Mouse (Mus musculus): Measurements from ENCODE around the gene Ddx5. TPM values are rescaled to one million over a fixed set of nuclear protein-coding genes. Genes with fewer than 3 reads are reported as not detected.
"Not testable (repeated sequence)": the region's sequence is repeated elsewhere in the genome, so short reads cannot be mapped to it uniquely, and the experiment has no call there.

Ddx5 gene
- polyA plus RNA-seq, 1 experiment: 198 TPM

GRCm38 (mm10) chr11:106815761-106816160, 26.8 kb upstream of the Ddx5 start:
- Histone ChIP-seq H3K4me3 (no peak overlapping the region), H3K27me3 (ENCODE audit: control insufficient read depth, insufficient read depth, insufficient read length) (no peaks in the 10 kb centered on the region), H3ac (ENCODE audit: control insufficient read depth, insufficient read length) (no peak overlapping the region), H3K4me2 (ENCODE audit: low read depth) (no peak overlapping the region), H3K36me3 (ENCODE audit: control insufficient read depth, insufficient read depth) (peaks cover 53% of the 10 kb centered on the region), H3K79me2 (ENCODE audit: control insufficient read depth, insufficient read depth) (no peaks in the 10 kb centered on the region)
- no peak for TF ChIP-seq CEBPB (IDR thresholded peaks at IDR 0.05; ENCODE audit: insufficient read depth, poor library complexity, severe bottlenecking)
- TF ChIP-seq E2F4 (IDR thresholded peaks at IDR 0.05; ENCODE audit: insufficient read depth): no peak
- TF ChIP-seq USF1 (IDR thresholded peaks at IDR 0.05; ENCODE audit: low read depth): no peak
- TF ChIP-seq POLR2AphosphoS2 (IDR thresholded peaks at IDR 0.05; ENCODE audit: insufficient read length, low read depth): no peak
- no peak for TF ChIP-seq MYOD1 (IDR thresholded peaks at IDR 0.05; ENCODE audit: control insufficient read depth in 1 of 3, insufficient read length in 2 of 3, low read depth in 2 of 3)
- TF ChIP-seq TCF12 (IDR thresholded peaks at IDR 0.05; ENCODE audit: insufficient read depth, poor library complexity, severe bottlenecking): no peak
- TF ChIP-seq SRF (IDR thresholded peaks at IDR 0.05; ENCODE audit: control insufficient read depth, insufficient read length, low read depth): no peak

- TF ChIP-seq POLR2AphosphoS2 (IDR thresholded peaks at IDR 0.05; ENCODE audit: insufficient read length, low read depth) (no peak), E2F4 (IDR thresholded peaks at IDR 0.05; ENCODE audit: insufficient read depth) (no peak), CEBPB (IDR thresholded peaks at IDR 0.05; ENCODE audit: insufficient read depth, poor library complexity, severe bottlenecking) (no peak), REST (IDR thresholded peaks at IDR 0.05; ENCODE audit: insufficient read depth, insufficient read length) (no peak), MYOD1 (IDR thresholded peaks at IDR 0.05; ENCODE audit: control insufficient read depth in 1 of 3, insufficient read length in 2 of 3, low read depth in 2 of 3) (no peak), USF1 (IDR thresholded peaks at IDR 0.05; ENCODE audit: low read depth) (no peak), TCF3 (IDR thresholded peaks at IDR 0.05; ENCODE audit: insufficient read length, low read depth) (no peak), POLR2A (IDR thresholded peaks at IDR 0.05; ENCODE audit: insufficient read length, low read depth) (no peak), MYOG (IDR thresholded peaks at IDR 0.05; ENCODE audit: control insufficient read depth in 1 of 3, insufficient read depth in 1 of 3, insufficient read length in 2 of 3, low read depth in 2 of 3) (no peak), TCF12 (IDR thresholded peaks at IDR 0.05; ENCODE audit: insufficient read depth, poor library complexity, severe bottlenecking) (no peak), SRF (IDR thresholded peaks at IDR 0.05; ENCODE audit: control insufficient read depth, insufficient read length, low read depth) (no peak), MAX (IDR thresholded peaks at IDR 0.05; ENCODE audit: low read depth) (no peak)
- no peaks in the 10 kb centered on the region for H3K27me3 ChIP-seq (ENCODE audit: control insufficient read depth, insufficient read depth, insufficient read length)
- no peaks in the 10 kb centered on the region for H3K79me2 ChIP-seq (ENCODE audit: control insufficient read depth, insufficient read depth)
- peaks cover 52% of the 10 kb centered on the region for H3K36me3 ChIP-seq (ENCODE audit: control insufficient read depth, insufficient read depth)
- no peak overlapping the region for H3K4me2 ChIP-seq (ENCODE audit: low read depth)
- H3ac ChIP-seq (ENCODE audit: control insufficient read depth, insufficient read length): no peak overlapping the region
- H3K4me3 ChIP-seq: no peak overlapping the region
Observed at GRCm38 (mm10) chr11:106815331-106815730, 26.3 kb upstream of the Ddx5 start.

- Histone ChIP-seq H3K27me3 (ENCODE audit: control insufficient read depth, insufficient read depth, insufficient read length) (no peaks in the 10 kb centered on the region), H3K4me2 (ENCODE audit: low read depth) (no peak overlapping the region), H3K4me3 (no peak overlapping the region), H3ac (ENCODE audit: control insufficient read depth, insufficient read length) (no peak overlapping the region), H3K36me3 (ENCODE audit: control insufficient read depth, insufficient read depth) (peaks cover 50% of the 10 kb centered on the region), H3K79me2 (ENCODE audit: control insufficient read depth, insufficient read depth) (no peaks in the 10 kb centered on the region)
- no peak for TF ChIP-seq SRF (IDR thresholded peaks at IDR 0.05; ENCODE audit: control insufficient read depth, insufficient read length, low read depth)
- no peak for TF ChIP-seq REST (IDR thresholded peaks at IDR 0.05; ENCODE audit: insufficient read depth, insufficient read length)
- no peak for TF ChIP-seq TCF3 (IDR thresholded peaks at IDR 0.05; ENCODE audit: insufficient read length, low read depth)
- no peak for TF ChIP-seq USF1 (IDR thresholded peaks at IDR 0.05; ENCODE audit: low read depth)
- no peak for TF ChIP-seq POLR2AphosphoS2 (IDR thresholded peaks at IDR 0.05; ENCODE audit: insufficient read length, low read depth)
- TF ChIP-seq CEBPB (IDR thresholded peaks at IDR 0.05; ENCODE audit: insufficient read depth, poor library complexity, severe bottlenecking): no peak
- no peak for TF ChIP-seq POLR2A (IDR thresholded peaks at IDR 0.05; ENCODE audit: insufficient read length, low read depth)
- TF ChIP-seq E2F4 (IDR thresholded peaks at IDR 0.05; ENCODE audit: insufficient read depth): no peak
- no peak for TF ChIP-seq MYOG (IDR thresholded peaks at IDR 0.05; ENCODE audit: control insufficient read depth in 1 of 3, insufficient read depth in 1 of 3, insufficient read length in 2 of 3, low read depth in 2 of 3)
- no peak for TF ChIP-seq MYOD1 (IDR thresholded peaks at IDR 0.05; ENCODE audit: control insufficient read depth in 1 of 3, insufficient read length in 2 of 3, low read depth in 2 of 3)
- no peak for TF ChIP-seq TCF12 (IDR thresholded peaks at IDR 0.05; ENCODE audit: insufficient read depth, poor library complexity, severe bottlenecking)
- TF ChIP-seq MAX (IDR thresholded peaks at IDR 0.05; ENCODE audit: low read depth): no peak
Observed at GRCm38 (mm10) chr11:106814601-106815320, 25.8 kb upstream of the Ddx5 start.

GRCm38 (mm10) chr11:106812410-106813136, 23.6 kb upstream of the Ddx5 start:
- Histone ChIP-seq H3K79me2 (ENCODE audit: control insufficient read depth, insufficient read depth) (no peaks in the 10 kb centered on the region), H3K27me3 (ENCODE audit: control insufficient read depth, insufficient read depth, insufficient read length) (no peaks in the 10 kb centered on the region), H3K4me2 (ENCODE audit: low read depth) (no peak overlapping the region), H3K4me3 (no peak overlapping the region), H3ac (ENCODE audit: control insufficient read depth, insufficient read length) (no peak overlapping the region), H3K36me3 (ENCODE audit: control insufficient read depth, insufficient read depth) (peaks cover 34% of the 10 kb centered on the region)
- TF ChIP-seq E2F4 (IDR thresholded peaks at IDR 0.05; ENCODE audit: insufficient read depth): no peak
- TF ChIP-seq TCF12 (IDR thresholded peaks at IDR 0.05; ENCODE audit: insufficient read depth, poor library complexity, severe bottlenecking): no peak
- TF ChIP-seq MAX (IDR thresholded peaks at IDR 0.05; ENCODE audit: low read depth): no peak
- no peak for TF ChIP-seq USF1 (IDR thresholded peaks at IDR 0.05; ENCODE audit: low read depth)
- no peak for TF ChIP-seq POLR2A (IDR thresholded peaks at IDR 0.05; ENCODE audit: insufficient read length, low read depth)
- TF ChIP-seq MYOD1 (IDR thresholded peaks at IDR 0.05; ENCODE audit: control insufficient read depth in 1 of 3, insufficient read length in 2 of 3, low read depth in 2 of 3): no peak
- TF ChIP-seq POLR2AphosphoS2 (IDR thresholded peaks at IDR 0.05; ENCODE audit: insufficient read length, low read depth): no peak
- TF ChIP-seq TCF3 (IDR thresholded peaks at IDR 0.05; ENCODE audit: insufficient read length, low read depth): no peak

GRCm38 (mm10) chr11:106807442-106807841, 18.5 kb upstream of the Ddx5 start:
- not testable (repeated sequence) for H3K4me2 ChIP-seq (ENCODE audit: low read depth); H3K79me2 ChIP-seq (ENCODE audit: control insufficient read depth, insufficient read depth); H3K36me3 ChIP-seq (ENCODE audit: control insufficient read depth, insufficient read depth); H3K27me3 ChIP-seq (ENCODE audit: control insufficient read depth, insufficient read depth, insufficient read length); H3ac ChIP-seq (ENCODE audit: control insufficient read depth, insufficient read length); H3K4me3 ChIP-seq
